Mouse (Mus musculus): ENCODE measurements around the gene Hfe2. TPM values are rescaled to one million over a fixed set of nuclear protein-coding genes. Genes with fewer than 3 reads are reported as not detected.

Gene Hfe2
- polyA plus RNA-seq, 1 experiment from 2014 or later = 1.4 TPM

DNA sequence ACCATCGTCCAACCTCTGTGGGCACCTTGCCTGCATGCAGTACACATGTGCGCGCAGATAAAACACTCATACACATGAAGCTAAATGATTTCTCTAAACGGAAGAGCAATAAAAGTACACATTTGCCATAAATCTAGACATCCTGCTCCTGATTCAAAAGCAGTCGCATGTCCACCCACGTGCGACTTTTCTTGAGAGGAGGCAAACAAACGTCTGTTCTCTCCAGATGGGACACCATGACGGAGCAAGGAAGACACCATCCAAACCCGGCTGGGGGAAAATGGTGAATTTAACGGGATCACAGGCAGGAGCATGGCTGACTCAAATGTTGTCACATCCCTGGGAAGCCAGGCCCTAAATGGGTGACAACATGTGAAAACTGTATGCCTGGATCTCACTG is 18.4 kb downstream of the Hfe2 start:
- no peaks in the 10 kb centered on the region for H3K9me3 ChIP-seq
- WGBS = 87% methylated on average over 11 of the region's 11 CpGs
- no peak overlapping the region for H3K27ac ChIP-seq (replicated peaks)
- peaks cover 43% of the 10 kb centered on the region for H3K27me3 ChIP-seq (replicated peaks; ENCODE audit: low read depth, poor library complexity, severe bottlenecking)
- no peak for DNase-seq (ENCODE audit: low spot score)
- no peaks in the 10 kb centered on the region for H3K36me3 ChIP-seq (replicated peaks)
- H3K4me1 ChIP-seq = peaks cover 25% of the 10 kb centered on the region
- no peak overlapping the region for H3K4me3 ChIP-seq

DNA sequence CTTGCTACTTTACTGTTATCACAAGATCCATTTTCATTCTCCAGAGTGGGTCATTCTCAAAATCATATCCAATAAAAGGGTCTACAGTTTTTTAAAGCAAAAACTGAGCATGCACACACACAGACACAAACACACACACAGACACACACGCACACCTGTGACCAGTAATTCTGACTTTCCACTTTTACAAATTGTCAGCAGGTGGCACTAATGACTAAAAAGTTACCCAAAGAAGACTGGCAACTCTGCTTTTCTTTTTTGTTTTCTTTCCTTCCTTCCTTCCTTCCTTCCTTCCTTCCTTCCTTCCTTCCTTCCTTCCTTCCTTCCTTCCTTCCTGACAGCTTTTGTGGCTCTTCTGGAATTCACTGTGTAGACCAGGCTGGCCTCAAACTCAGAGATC is 20.6 kb downstream of the Hfe2 start:
- 49% methylated on average over 1 of the region's 1 CpGs for WGBS
- no peak overlapping the region for H3K27ac ChIP-seq (replicated peaks)
- H3K36me3 ChIP-seq (replicated peaks) = no peaks in the 10 kb centered on the region
- no peaks in the 10 kb centered on the region for H3K9me3 ChIP-seq
- H3K27me3 ChIP-seq (replicated peaks; ENCODE audit: low read depth, poor library complexity, severe bottlenecking) = peaks cover 43% of the 10 kb centered on the region
- H3K4me1 ChIP-seq = peaks cover 10% of the 10 kb centered on the region
- H3K4me3 ChIP-seq = no peak overlapping the region
- DNase-seq (ENCODE audit: low spot score) = no peak

DNA sequence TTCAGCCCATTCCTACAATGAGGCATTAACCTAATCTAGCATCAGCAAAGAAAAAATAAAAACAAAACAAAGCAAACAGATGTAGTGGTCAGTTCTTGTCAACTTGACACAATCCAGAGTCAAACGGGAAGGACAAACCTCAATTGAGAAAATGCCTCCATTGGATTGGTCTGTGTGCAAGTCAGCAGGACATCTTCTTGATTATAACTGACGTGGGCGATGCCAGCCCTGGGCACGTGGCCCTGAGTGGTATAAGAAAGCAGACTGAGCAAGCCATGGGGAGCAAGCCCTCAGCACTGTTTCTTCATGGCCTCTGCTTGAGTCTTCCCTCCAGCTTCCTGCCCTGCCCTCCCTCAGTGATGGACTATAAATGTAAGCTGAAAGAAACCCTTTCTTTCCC is 21.9 kb downstream of the Hfe2 start:
- DNase-seq (ENCODE audit: low spot score) = no peak
- WGBS = 56% methylated on average over 4 of the region's 4 CpGs
- H3K27ac ChIP-seq (replicated peaks) = no peak overlapping the region
- no peaks in the 10 kb centered on the region for H3K9me3 ChIP-seq
- H3K4me3 ChIP-seq = 0 out of 2 replicates have a peak overlapping the region, but pooled peaks have one; percentile 11
- H3K36me3 ChIP-seq (replicated peaks) = no peaks in the 10 kb centered on the region
- peaks cover 39% of the 10 kb centered on the region for H3K27me3 ChIP-seq (replicated peaks; ENCODE audit: low read depth, poor library complexity, severe bottlenecking)
- peaks cover 14% of the 10 kb centered on the region for H3K4me1 ChIP-seq

DNA sequence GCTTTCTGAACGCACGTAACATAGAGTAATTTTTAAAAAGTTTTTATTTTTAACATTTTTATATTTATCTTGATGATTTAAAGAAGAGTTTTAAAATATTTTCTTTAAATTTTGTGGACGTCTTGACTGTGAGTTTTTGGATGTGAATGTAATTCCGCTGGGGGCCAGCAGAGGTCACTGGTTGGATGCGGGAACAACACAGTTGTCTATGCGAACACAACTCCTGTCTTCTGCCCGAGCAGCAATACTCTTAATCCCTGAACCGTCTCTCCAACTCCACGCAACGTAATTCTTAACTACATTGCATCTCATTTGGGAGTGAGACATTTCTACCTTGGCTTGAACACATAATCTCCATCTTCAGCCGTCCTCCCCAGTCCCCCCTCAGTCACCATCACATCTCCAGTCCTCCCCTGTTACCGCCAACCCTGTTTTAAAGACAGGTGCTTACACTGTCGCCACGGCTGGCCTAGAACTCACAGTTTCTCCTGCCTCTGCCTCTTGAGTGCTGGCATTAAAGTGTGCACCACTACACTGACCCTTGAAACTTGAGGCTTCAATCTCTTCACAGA is 22.5 kb downstream of the Hfe2 start:
- Histone ChIP-seq H3K4me3 (peak overlapping the region; percentile 40; the same call in 1 of the 2 replicates), H3K27me3 (replicated peaks; ENCODE audit: low read depth, poor library complexity, severe bottlenecking) (peaks cover 33% of the 10 kb centered on the region), H3K4me1 (peaks cover 14% of the 10 kb centered on the region), H3K27ac (replicated peaks) (no peak overlapping the region; the same call in 1 of the 2 replicates), H3K36me3 (replicated peaks) (no peaks in the 10 kb centered on the region), H3K9me3 (no peaks in the 10 kb centered on the region)
- 9% methylated on average over 14 of the region's 14 CpGs for WGBS
- peak; percentile 80 for DNase-seq (ENCODE audit: low spot score)

DNA sequence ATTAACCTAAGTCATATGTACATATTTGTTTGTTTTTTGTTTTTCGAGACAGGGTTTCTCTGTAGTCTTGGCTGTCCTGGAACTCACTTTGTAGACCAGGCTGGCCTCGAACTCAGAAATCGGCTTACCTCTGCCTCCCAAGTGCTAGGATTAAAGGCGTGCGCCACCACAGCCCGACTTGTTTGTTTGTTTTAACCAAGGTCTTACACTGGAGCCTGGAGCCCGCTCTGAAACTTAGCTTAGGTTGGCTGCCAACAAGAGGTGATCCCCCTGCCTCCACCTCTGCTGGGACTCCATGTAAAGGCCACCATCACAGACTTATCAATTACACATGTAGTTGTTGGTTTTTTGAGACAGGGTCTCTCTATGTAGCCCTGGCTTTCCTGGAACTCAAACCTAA is 23.9 kb downstream of the Hfe2 start:
- DNase-seq (ENCODE audit: low spot score) = no peak
- Histone ChIP-seq H3K4me3 (no peak overlapping the region), H3K27me3 (replicated peaks; ENCODE audit: low read depth, poor library complexity, severe bottlenecking) (peaks cover 19% of the 10 kb centered on the region), H3K4me1 (peaks cover 14% of the 10 kb centered on the region), H3K36me3 (replicated peaks) (no peaks in the 10 kb centered on the region), H3K27ac (replicated peaks) (no peak overlapping the region), H3K9me3 (no peaks in the 10 kb centered on the region)
- WGBS = 80% methylated on average over 7 of the region's 7 CpGs

DNA sequence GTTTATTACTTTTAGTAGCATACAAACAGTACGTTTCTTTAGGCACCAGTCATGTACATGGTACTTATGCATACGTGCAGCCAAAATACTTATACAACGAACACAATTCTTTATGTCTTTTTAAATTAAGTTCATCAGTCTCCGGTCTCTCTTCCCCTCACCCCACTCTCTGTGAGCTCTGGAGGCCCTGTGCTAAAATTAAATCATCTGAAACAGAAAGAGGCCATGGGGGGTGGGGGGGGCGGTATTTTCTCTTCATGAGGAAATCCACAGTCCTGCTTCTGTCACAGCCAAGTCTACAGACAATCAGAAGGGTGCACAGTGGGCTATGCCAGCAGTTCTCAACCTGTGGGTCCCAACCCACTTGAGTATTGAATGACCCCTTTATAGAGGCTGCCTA is 24.4 kb downstream of the Hfe2 start:
- no peak overlapping the region for H3K4me3 ChIP-seq
- peaks cover 14% of the 10 kb centered on the region for H3K4me1 ChIP-seq
- no peaks in the 10 kb centered on the region for H3K36me3 ChIP-seq (replicated peaks)
- peaks cover 19% of the 10 kb centered on the region for H3K27me3 ChIP-seq (replicated peaks; ENCODE audit: low read depth, poor library complexity, severe bottlenecking)
- H3K27ac ChIP-seq (replicated peaks) = no peak overlapping the region
- H3K9me3 ChIP-seq = no peaks in the 10 kb centered on the region
- WGBS = 84% methylated on average over 5 of the region's 5 CpGs
- DNase-seq (ENCODE audit: low spot score) = no peak

DNA sequence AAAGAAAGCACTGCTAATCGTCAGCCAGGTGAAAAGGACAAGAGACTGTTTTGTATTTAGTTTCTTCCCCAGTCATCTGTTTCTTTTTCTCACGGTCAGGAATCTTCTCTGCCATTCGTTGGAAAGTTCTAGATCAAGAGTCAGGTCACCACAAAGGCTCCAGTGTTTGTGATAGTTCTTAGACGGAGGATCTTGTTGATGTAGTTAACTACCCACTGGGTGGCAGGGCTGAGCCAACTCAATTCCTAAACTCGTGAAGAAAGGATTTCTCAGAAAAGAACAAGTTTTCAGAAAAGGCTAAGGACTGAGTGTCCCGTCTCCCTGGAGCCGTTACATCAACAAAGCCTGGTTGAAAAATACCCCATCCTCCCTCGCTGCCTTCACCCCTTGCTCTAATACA is 26.2 kb downstream of the Hfe2 start:
- WGBS = 18% methylated on average over 8 of the region's 8 CpGs
- Histone ChIP-seq H3K27ac (replicated peaks) (peak overlapping the region; percentile 27), H3K9me3 (no peaks in the 10 kb centered on the region), H3K27me3 (replicated peaks; ENCODE audit: low read depth, poor library complexity, severe bottlenecking) (peaks cover 14% of the 10 kb centered on the region), H3K36me3 (replicated peaks) (no peaks in the 10 kb centered on the region), H3K4me1 (peaks cover 27% of the 10 kb centered on the region), H3K4me3 (no peak overlapping the region)
- peak; percentile 56 for DNase-seq (ENCODE audit: low spot score)

DNA sequence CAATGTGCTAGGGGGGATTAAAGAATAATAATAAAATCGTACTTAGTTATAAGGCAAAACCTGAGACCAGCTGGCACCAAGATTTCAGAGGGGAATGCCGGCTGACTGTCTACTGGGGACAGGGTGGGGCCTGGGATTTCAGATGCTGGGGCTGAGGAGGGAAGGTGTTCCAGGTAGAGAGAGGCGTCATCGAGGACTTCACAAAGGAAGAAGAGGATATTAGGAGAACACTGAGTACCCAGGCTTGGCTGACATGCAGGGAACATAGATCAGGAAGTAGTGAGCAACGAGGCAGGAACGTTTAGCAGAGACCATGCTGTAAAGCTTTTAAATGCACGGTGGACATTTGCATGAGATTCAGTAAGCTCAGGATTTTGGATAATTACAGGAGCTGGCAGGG is 26.9 kb downstream of the Hfe2 start:
- H3K27me3 ChIP-seq (replicated peaks; ENCODE audit: low read depth, poor library complexity, severe bottlenecking) = peaks cover 7% of the 10 kb centered on the region
- H3K4me1 ChIP-seq = peaks cover 34% of the 10 kb centered on the region
- H3K36me3 ChIP-seq (replicated peaks) = no peaks in the 10 kb centered on the region
- H3K27ac ChIP-seq (replicated peaks) = peak overlapping the region; percentile 27
- no peak for DNase-seq (ENCODE audit: low spot score)
- H3K9me3 ChIP-seq = no peaks in the 10 kb centered on the region
- no peak overlapping the region for H3K4me3 ChIP-seq
- 81% methylated on average over 7 of the region's 7 CpGs for WGBS

DNA sequence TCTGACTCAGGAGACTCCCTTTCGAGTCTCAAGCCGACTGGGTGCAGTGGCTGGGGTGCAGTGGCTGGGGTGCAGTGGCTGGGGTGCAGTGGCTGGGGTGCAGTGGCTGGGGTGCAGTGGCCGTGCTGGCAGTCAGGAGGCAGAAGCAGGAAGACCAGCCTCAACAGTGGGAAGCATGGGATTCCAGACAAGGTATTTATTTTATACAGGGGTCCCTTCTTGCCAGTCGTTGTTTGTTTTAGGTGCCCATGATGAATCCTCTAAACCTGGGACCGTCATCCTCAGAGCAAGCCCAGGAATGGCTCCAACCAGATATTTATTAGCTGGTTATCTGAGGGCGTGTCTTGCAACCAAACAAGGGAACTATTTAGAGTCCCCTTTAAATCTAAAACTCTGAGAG is 28.6 kb downstream of the Hfe2 start:
- no peaks in the 10 kb centered on the region for H3K36me3 ChIP-seq (replicated peaks)
- peaks cover 37% of the 10 kb centered on the region for H3K4me1 ChIP-seq
- no peak for DNase-seq (ENCODE audit: low spot score)
- H3K9me3 ChIP-seq = no peaks in the 10 kb centered on the region
- no peak overlapping the region for H3K27ac ChIP-seq (replicated peaks)
- WGBS = 83% methylated on average over 6 of the region's 6 CpGs
- H3K4me3 ChIP-seq = no peak overlapping the region
- no peaks in the 10 kb centered on the region for H3K27me3 ChIP-seq (replicated peaks; ENCODE audit: low read depth, poor library complexity, severe bottlenecking)

DNA sequence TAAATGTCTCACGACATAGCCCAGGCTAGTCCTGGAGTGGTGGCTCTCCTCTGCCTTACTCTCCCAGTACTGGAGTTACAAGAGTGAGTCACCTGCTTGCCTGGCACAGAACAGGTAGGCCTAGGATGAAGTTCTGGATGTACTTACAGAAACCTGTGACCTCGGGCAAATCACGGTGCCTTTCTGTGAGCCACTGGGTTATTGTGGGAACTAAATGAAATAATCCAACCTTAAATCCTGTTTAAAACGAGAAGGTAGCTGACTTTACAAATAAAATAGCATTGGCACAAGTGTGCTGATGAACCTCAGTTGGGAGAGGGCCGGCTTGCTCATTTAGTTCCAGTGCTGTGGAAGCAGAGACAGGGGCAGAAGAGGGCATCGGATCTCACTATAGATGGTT is 29.3 kb downstream of the Hfe2 start:
- DNase-seq (ENCODE audit: low spot score) = no peak
- WGBS = 78% methylated on average over 6 of the region's 6 CpGs
- Histone ChIP-seq H3K27ac (replicated peaks) (no peak overlapping the region), H3K27me3 (replicated peaks; ENCODE audit: low read depth, poor library complexity, severe bottlenecking) (no peaks in the 10 kb centered on the region), H3K36me3 (replicated peaks) (peaks cover under 1% of the 10 kb centered on the region), H3K4me3 (no peak overlapping the region), H3K4me1 (peaks cover 44% of the 10 kb centered on the region), H3K9me3 (no peaks in the 10 kb centered on the region)

DNA sequence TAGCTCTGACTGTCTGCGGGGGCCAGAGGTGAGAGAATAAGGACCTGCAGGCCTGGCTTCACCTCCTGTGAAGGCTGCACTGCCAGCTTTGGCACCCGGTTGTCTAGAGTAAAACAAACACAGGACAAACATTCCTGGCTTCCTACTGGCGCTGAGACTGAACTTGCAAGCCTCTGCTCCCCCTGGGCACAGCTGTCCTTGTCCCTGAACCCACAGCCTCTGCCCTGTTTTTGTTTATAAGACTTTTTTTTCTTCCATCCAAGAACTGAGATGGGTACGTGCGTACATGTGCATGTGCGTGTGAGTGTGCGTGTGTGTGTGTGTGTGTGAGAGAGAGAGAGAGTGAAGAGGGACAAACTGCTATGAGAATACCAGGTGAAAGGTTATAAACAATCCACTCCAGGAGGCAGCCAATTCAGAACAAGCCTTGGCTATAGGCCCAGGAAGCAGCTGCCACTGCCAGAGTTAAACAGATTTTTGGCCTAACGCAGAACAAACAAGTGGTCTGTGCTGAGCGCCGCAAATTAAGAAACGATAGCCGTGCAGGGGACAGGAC is 30.1 kb downstream of the Hfe2 start:
- peaks cover 9% of the 10 kb centered on the region for H3K36me3 ChIP-seq (replicated peaks)
- H3K4me1 ChIP-seq = peaks cover 53% of the 10 kb centered on the region
- no peaks in the 10 kb centered on the region for H3K27me3 ChIP-seq (replicated peaks; ENCODE audit: low read depth, poor library complexity, severe bottlenecking)
- WGBS = 53% methylated on average over 12 of the region's 12 CpGs
- H3K27ac ChIP-seq (replicated peaks) = peak overlapping the region; percentile 57
- no peak for DNase-seq (ENCODE audit: low spot score)
- H3K4me3 ChIP-seq = no peak overlapping the region
- no peaks in the 10 kb centered on the region for H3K9me3 ChIP-seq

DNA sequence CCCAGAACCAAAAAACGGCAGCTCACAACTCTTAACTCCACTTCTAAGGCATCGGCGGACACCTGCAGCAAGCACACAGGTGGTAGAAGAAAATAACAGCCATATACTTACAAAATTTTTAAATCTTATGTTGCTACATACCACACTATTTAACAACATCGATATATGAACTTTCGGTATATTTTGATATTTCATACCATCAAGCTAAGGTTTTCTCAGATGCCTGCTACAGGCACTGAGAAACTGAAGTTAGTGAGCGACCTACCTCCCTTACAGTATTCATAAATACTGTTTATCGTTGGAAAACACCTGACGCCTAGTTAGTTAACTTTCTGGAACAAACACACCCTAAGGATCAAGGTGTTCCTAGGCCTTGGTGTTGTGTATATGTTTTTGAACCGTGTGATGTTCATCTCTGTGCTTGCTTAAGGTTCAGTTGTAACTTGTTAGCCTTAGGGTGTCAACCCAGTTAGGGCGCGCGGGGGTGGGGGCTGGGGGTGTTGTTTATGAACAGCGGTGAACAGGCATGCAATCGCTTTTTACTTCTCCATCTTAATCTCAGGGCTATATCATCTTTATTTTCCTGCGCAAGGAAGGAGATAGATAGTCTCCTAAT is 31.1 kb downstream of the Hfe2 start:
- peaks cover 19% of the 10 kb centered on the region for H3K36me3 ChIP-seq (replicated peaks)
- DNase-seq (ENCODE audit: low spot score) = no peak
- H3K4me1 ChIP-seq = peaks cover 55% of the 10 kb centered on the region
- H3K9me3 ChIP-seq = no peaks in the 10 kb centered on the region
- peak overlapping the region; percentile 88 for H3K27ac ChIP-seq (replicated peaks)
- no peaks in the 10 kb centered on the region for H3K27me3 ChIP-seq (replicated peaks; ENCODE audit: low read depth, poor library complexity, severe bottlenecking)
- 86% methylated on average over 15 of the region's 15 CpGs for WGBS
- peak overlapping the region; percentile 80 for H3K4me3 ChIP-seq
